Mouse (Mus musculus): ENCODE results near the gene Bcl6b. TPM values are rescaled to one million over a fixed set of nuclear protein-coding genes. Genes with fewer than 3 reads are reported as not detected.

The Bcl6b gene
- polyA plus RNA-seq, 1 experiment from 2014 or later, result 3.9 TPM

- no peak overlapping the region for H3K27ac ChIP-seq
- 91% methylated on average over 4 of the region's 4 CpGs for WGBS
- peaks cover 17% of the 10 kb centered on the region for H3K36me3 ChIP-seq
- peaks cover 48% of the 10 kb centered on the region for H3K27me3 ChIP-seq
- no peak overlapping the region for H3K9ac ChIP-seq (replicated peaks)
- ATAC-seq, result no peak
- H3K4me2 ChIP-seq (replicated peaks), result no peak overlapping the region
- H3K9me3 ChIP-seq, result no peaks in the 10 kb centered on the region
- H3K4me1 ChIP-seq (replicated peaks), result peaks cover 59% of the 10 kb centered on the region
- no peak overlapping the region for H3K4me3 ChIP-seq (replicated peaks)
Observed at GRCm38 (mm10) chr11:70218039-70218438, 11.6 kb downstream of the Bcl6b start.

- no peak overlapping the region for H3K4me3 ChIP-seq (replicated peaks)
- 54% methylated on average over 3 of the region's 3 CpGs for WGBS
- peaks cover 47% of the 10 kb centered on the region for H3K4me1 ChIP-seq (replicated peaks)
Observed at GRCm38 (mm10) chr11:70216103-70216502, 13.5 kb downstream of the Bcl6b start.

DNA sequence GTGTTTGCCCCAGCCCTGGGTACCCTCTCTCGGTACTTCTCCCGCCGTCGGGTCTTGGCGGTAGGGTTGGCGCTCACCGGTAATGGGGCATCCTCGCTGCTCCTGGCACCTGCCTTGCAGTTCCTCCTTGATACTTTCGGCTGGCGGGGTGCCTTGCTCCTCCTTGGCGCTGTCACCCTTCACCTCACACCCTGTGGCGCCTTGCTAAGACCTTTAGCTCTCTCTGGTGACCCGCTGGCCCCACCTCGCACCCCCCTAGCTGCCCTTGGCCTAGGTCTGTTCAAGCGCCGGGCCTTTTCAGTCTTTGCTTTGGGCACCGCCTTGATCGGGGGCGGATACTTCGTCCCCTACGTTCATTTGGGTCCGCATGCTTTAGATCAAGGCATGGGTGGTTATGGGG, 14.3 kb downstream of the Bcl6b start:
- H3K27me3 ChIP-seq, result peaks cover 60% of the 10 kb centered on the region
- peak overlapping the region; percentile 39; the same call in 1 of the 2 replicates for H3K4me3 ChIP-seq (replicated peaks)
- H3K36me3 ChIP-seq, result peaks cover 17% of the 10 kb centered on the region
- WGBS, result 10% methylated on average over 22 of the region's 22 CpGs
- ATAC-seq, result 0 out of 2 replicates have a peak, but pooled peaks have one; percentile 18
- peaks cover 47% of the 10 kb centered on the region for H3K4me1 ChIP-seq (replicated peaks)
- no peak overlapping the region for H3K9ac ChIP-seq (replicated peaks)
- peak overlapping the region; percentile 60; the same call in 1 of the 2 replicates for H3K4me2 ChIP-seq (replicated peaks)
- no peaks in the 10 kb centered on the region for H3K9me3 ChIP-seq
- H3K27ac ChIP-seq, result no peak overlapping the region

More at GRCm38 (mm10) chr11:70216103-70216502, 13.5 kb downstream of the Bcl6b start:
- Histone ChIP-seq H3K36me3 (peaks cover 17% of the 10 kb centered on the region), H3K9ac (replicated peaks) (no peak overlapping the region), H3K4me2 (replicated peaks) (no peak overlapping the region), H3K27ac (no peak overlapping the region), H3K9me3 (no peaks in the 10 kb centered on the region), H3K27me3 (peaks cover 60% of the 10 kb centered on the region)
- no peak for ATAC-seq

DNA sequence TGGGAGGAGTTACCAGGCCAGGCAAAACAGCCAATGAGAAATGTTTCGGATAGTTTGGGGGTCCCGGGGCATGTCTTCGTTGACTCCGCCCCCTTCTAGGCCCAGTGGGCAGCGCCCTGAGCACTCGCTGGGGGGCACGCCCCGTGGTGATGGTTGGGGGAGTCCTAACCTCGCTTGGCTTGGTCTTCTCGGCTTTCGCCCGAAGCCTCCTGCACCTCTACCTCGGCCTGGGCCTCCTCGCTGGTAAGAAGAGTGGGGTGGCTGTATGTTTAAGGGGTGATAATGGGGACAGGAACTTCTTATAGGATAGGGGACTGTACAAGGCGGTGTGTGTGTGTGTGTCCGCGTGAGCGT, 14.8 kb downstream of the Bcl6b start:
- Histone ChIP-seq H3K4me2 (replicated peaks) (peak overlapping the region; percentile 60), H3K27ac (no peak overlapping the region), H3K4me3 (replicated peaks) (peak overlapping the region; percentile 39), H3K9me3 (no peaks in the 10 kb centered on the region), H3K36me3 (peaks cover 17% of the 10 kb centered on the region), H3K9ac (replicated peaks) (no peak overlapping the region), H3K27me3 (peaks cover 60% of the 10 kb centered on the region), H3K4me1 (replicated peaks) (peaks cover 43% of the 10 kb centered on the region)
- WGBS, result 4% methylated on average over 18 of the region's 18 CpGs
- ATAC-seq, result peak; percentile 3; the same call in 1 of the 2 replicates

DNA sequence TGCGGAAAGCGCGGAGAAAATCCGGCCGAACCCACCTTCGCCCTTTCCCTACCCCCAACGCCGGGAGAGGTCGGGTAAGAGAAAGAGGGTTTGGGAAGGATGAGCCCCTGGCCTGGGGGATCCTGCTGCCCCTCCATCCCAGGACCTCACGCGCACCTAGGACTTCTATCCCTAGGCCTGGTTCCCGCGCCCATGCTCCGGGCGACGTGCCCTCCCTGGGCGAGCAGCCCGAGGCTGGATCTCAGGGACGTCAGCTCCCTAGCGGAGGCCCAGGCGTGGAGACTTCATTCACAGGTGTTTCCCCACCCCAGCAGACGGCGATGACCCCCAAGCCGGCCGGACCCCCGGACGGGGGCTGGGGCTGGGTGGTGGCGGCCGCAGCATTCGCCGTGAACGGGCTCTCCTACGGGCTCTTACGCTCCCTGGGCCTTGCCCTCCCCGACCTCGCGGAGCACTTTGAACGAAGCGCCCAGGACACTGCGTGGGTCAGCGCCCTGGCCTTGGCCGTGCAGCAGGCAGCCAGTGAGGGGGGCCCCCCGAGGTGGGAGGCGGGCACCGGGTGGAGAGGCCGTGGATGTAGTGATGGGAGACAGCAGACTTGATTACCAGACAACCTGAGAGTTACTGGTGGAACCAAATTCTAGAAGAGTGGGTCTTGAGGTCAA, 15.3 kb downstream of the Bcl6b start:
- peak overlapping the region; percentile 60 for H3K4me2 ChIP-seq (replicated peaks)
- H3K9ac ChIP-seq (replicated peaks), result peak overlapping the region; percentile 48
- under 1% methylated on average over 46 of the region's 46 CpGs for WGBS
- H3K27ac ChIP-seq, result no peak overlapping the region
- H3K27me3 ChIP-seq, result peaks cover 60% of the 10 kb centered on the region
- H3K36me3 ChIP-seq, result peaks cover 17% of the 10 kb centered on the region
- peaks cover 38% of the 10 kb centered on the region for H3K4me1 ChIP-seq (replicated peaks)
- ATAC-seq, result peak; percentile 60
- peak overlapping the region; percentile 39 for H3K4me3 ChIP-seq (replicated peaks)
- no peaks in the 10 kb centered on the region for H3K9me3 ChIP-seq

- ATAC-seq, result peak; percentile 38; the same call in 1 of the 2 replicates
Observed at GRCm38 (mm10) chr11:70213736-70214135, 15.9 kb downstream of the Bcl6b start.

DNA sequence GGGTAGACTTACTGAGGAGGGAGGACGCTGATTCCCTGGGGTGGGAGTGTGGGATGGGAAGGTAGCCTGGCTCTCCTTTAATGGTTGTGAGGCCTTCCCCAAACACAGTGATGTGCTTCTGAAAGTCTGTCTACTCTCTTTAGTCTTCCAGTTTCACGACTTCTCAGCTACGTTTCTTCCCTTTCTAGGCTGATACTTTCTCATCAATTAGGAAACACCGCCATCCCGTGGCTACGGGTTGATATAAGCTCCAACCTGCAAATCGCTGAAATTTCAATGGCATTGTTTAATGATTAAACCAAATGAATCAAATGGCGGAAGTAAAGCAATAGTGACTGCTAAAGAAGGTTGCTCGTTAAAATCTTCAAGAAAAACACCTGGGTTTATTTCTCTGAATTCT, 16.7 kb downstream of the Bcl6b start:
- Histone ChIP-seq H3K36me3 (peaks cover 13% of the 10 kb centered on the region), H3K9me3 (no peaks in the 10 kb centered on the region), H3K27ac (no peak overlapping the region), H3K9ac (replicated peaks) (no peak overlapping the region), H3K4me3 (replicated peaks) (no peak overlapping the region), H3K4me2 (replicated peaks) (no peak overlapping the region; the same call in 1 of the 2 replicates), H3K27me3 (peaks cover 60% of the 10 kb centered on the region), H3K4me1 (replicated peaks) (peaks cover 26% of the 10 kb centered on the region)
- ATAC-seq, result no peak
- 11% methylated on average over 9 of the region's 9 CpGs for WGBS

More at GRCm38 (mm10) chr11:70213736-70214135, 15.9 kb downstream of the Bcl6b start:
- peaks cover 32% of the 10 kb centered on the region for H3K4me1 ChIP-seq (replicated peaks)
- peak overlapping the region; percentile 48 for H3K9ac ChIP-seq (replicated peaks)
- peaks cover 17% of the 10 kb centered on the region for H3K36me3 ChIP-seq
- peak overlapping the region; percentile 39 for H3K4me3 ChIP-seq (replicated peaks)
- H3K27ac ChIP-seq, result no peak overlapping the region
- WGBS, result 7% methylated on average over 26 of the region's 26 CpGs
- H3K9me3 ChIP-seq, result no peaks in the 10 kb centered on the region
- H3K27me3 ChIP-seq, result peaks cover 60% of the 10 kb centered on the region
- peak overlapping the region; percentile 60 for H3K4me2 ChIP-seq (replicated peaks)

DNA sequence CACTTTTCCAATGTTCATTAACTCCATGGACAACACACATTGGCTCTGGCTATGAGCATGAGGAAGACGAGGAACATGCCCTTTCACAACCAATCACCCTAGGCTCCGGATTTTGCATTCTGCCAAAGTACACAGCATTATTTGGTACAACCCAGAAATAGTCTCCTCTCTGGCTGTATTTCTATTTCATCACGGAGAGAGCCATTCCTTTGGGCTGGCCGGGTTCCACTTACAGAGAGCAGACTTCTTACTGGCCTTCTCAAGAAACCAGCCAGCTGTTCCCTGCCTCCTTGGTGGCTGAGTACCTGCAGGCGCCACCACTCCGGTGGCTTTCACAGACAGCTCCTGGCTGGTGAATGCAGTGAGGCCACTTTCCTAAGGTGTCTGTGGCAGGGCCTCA, 17.2 kb downstream of the Bcl6b start, which contains the start of gene Slc16a11:
Gene Slc16a11 (plus strand): TSS at position 330 of the 400 bp plus-strand sequence.
- WGBS, result 58% methylated on average over 6 of the region's 6 CpGs
- peak within 1 kb of the TSS; percentile 48 for H3K9ac ChIP-seq (replicated peaks)
- H3K4me3 ChIP-seq (replicated peaks), result peak within 1 kb of the TSS; percentile 39

DNA sequence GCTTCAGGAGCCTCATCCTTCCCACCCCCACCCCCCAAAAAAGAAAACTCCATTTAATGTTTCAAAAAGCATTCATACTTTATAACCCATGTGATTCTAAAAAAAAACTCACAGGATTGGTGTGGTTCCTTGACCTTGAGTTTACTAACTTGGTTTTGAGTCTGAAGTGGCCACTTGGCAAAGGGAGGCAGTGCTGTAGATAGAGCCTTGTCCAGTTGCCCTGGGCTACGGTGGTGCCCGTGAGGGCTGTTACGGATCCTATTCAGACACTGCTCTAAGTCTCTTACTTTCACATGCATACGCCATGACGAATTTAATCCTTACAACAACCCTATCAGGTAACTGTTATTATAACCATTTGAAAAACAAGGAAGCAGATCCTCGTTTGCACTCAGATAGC, 17.6 kb downstream of the Bcl6b start:
- peaks cover 50% of the 10 kb centered on the region for H3K27me3 ChIP-seq
- H3K4me2 ChIP-seq (replicated peaks), result no peak overlapping the region
- WGBS, result 72% methylated on average over 6 of the region's 6 CpGs
- no peaks in the 10 kb centered on the region for H3K9me3 ChIP-seq
- H3K36me3 ChIP-seq, result peaks cover 4% of the 10 kb centered on the region; the same call in 1 of the 2 replicates
- peaks cover 26% of the 10 kb centered on the region for H3K4me1 ChIP-seq (replicated peaks)
- H3K4me3 ChIP-seq (replicated peaks), result no peak overlapping the region
- ATAC-seq, result no peak
- no peak overlapping the region for H3K27ac ChIP-seq
- no peak overlapping the region for H3K9ac ChIP-seq (replicated peaks)

More for the DNA sequence above, 17.2 kb downstream of the Bcl6b start, which contains the start of gene Slc16a11:
- no peaks in the 10 kb centered on the region for H3K9me3 ChIP-seq
- H3K36me3 ChIP-seq, result peaks cover 9% of the 10 kb centered on the region
- peaks cover 55% of the 10 kb centered on the region for H3K27me3 ChIP-seq
- H3K4me1 ChIP-seq (replicated peaks), result peaks cover 26% of the 10 kb centered on the region
- ATAC-seq, result no peak
- H3K4me2 ChIP-seq (replicated peaks), result peak within 1 kb of the TSS; percentile 60
- no peak within 1 kb of the TSS for H3K27ac ChIP-seq

DNA sequence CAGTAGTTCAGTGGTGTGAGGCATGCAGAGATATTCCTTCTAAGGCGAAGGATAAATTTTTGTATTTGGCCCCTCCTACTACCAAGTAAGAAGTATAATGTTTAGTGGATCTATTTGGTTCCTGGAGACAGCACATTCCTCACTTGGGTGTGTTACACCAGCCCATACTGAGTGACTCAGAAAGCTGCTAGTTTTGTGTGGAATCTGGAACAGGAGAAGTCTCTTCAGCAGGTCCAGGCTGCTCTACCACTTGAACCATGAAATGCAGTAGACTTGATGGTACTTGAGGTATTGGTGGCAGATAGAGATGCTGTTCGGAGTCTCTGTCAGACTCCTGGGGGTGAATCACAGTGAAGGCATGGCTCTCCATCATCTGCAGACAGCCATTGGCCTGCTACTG, 18.9 kb downstream of the Bcl6b start:
- 88% methylated on average over 2 of the region's 2 CpGs for WGBS
- Histone ChIP-seq H3K4me3 (replicated peaks) (no peak overlapping the region), H3K9me3 (no peaks in the 10 kb centered on the region), H3K36me3 (no peaks in the 10 kb centered on the region), H3K9ac (replicated peaks) (no peak overlapping the region), H3K4me1 (replicated peaks) (peaks cover 24% of the 10 kb centered on the region), H3K27ac (no peak overlapping the region), H3K4me2 (replicated peaks) (no peak overlapping the region), H3K27me3 (peaks cover 37% of the 10 kb centered on the region)
- no peak for ATAC-seq

DNA sequence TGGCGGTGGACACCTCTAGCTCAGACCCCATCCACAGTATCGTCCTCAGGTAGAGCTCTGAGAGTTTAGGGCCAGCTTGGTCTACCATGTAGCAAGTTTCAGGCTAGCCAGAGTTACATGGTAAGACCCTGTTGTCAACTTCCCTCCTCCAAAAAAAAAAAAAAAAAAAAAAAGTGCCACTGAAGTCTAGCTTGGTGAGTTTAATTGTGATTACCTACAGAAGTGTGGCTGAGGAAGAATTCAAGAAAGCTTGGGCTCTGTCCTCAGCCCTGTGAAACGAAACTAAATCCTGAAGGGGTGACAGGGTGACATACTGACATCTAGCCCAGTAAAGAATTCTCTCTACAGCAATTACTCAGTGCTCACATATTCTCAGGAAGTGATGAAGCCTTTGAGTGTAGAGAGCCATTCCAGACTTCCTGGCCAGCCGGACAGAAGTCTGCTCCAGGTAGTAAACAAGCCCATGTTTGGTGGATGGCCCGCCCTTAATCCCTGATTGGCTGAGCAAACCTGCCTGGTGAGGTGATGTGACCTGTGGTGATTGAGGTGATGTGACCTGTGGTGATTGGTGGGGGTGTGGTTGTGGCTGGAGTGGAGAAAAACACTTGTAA, 20.7 kb downstream of the Bcl6b start:
- ATAC-seq, result no peak
- Histone ChIP-seq H3K27ac (no peak overlapping the region), H3K4me2 (replicated peaks) (no peak overlapping the region), H3K9ac (replicated peaks) (no peak overlapping the region), H3K4me3 (replicated peaks) (no peak overlapping the region), H3K27me3 (peaks cover 19% of the 10 kb centered on the region), H3K4me1 (replicated peaks) (peaks cover 6% of the 10 kb centered on the region), H3K36me3 (no peaks in the 10 kb centered on the region), H3K9me3 (no peaks in the 10 kb centered on the region)
- WGBS, result 81% methylated on average over 5 of the region's 5 CpGs

GRCm38 (mm10) chr11:70207283-70207682, 22.3 kb downstream of the Bcl6b start:
- ATAC-seq, result no peak
- no peaks in the 10 kb centered on the region for H3K36me3 ChIP-seq
- H3K9ac ChIP-seq (replicated peaks), result no peak overlapping the region
- H3K4me1 ChIP-seq (replicated peaks), result no peaks in the 10 kb centered on the region
- no peak overlapping the region for H3K27ac ChIP-seq
- H3K4me3 ChIP-seq (replicated peaks), result no peak overlapping the region
- no peak overlapping the region for H3K4me2 ChIP-seq (replicated peaks)
- H3K27me3 ChIP-seq, result peaks cover 6% of the 10 kb centered on the region
- H3K9me3 ChIP-seq, result no peaks in the 10 kb centered on the region
- WGBS, result 88% methylated on average over 7 of the region's 7 CpGs
